Mouse (Mus musculus): ENCODE measurements around the gene Gm4788. TPM values are rescaled to one million over a fixed set of nuclear protein-coding genes. Genes with fewer than 3 reads are reported as not detected.
"Not testable (repeated sequence)": the region's sequence is repeated elsewhere in the genome, so short reads cannot be mapped to it uniquely, and the experiment has no call there.

The Gm4788 gene
- not detected in 2 replicates for polyA plus RNA-seq (2015; fragmentation: Nextera tagmentation; extraction: Ambion mirVana)

- H3K4me1 ChIP-seq = no peaks in the 10 kb centered on the region
- H3K4me3 ChIP-seq (replicated peaks) = no peak within 1 kb of the TSS
- no peak for ATAC-seq (ENCODE audit: insufficient read depth, low FRiP score, low read depth)
- H3K4me2 ChIP-seq = no peak within 1 kb of the TSS
- H3K27ac ChIP-seq = no peak within 1 kb of the TSS
- no peak within 1 kb of the TSS for H3K9ac ChIP-seq
- no peaks in the 10 kb centered on the region for H3K36me3 ChIP-seq
- H3K9me3 ChIP-seq = no peaks in the 10 kb centered on the region
- 90% methylated on average over 1 of the region's 1 CpGs for WGBS
- H3K27me3 ChIP-seq (replicated peaks) = no peaks in the 10 kb centered on the region
Observed at GRCm38 (mm10) chr1:139781143-139781542, at the start of gene Gm4788. Gene Gm4788, minus strand, starts transcription at chr1:139781243.

- Histone ChIP-seq H3K9ac (no peak overlapping the region), H3K4me1 (no peaks in the 10 kb centered on the region), H3K4me2 (no peak overlapping the region), H3K4me3 (replicated peaks) (no peak overlapping the region), H3K27ac (no peak overlapping the region), H3K36me3 (no peaks in the 10 kb centered on the region), H3K27me3 (replicated peaks) (no peaks in the 10 kb centered on the region), H3K9me3 (no peaks in the 10 kb centered on the region)
- ATAC-seq (ENCODE audit: insufficient read depth, low FRiP score, low read depth) = no peak
Observed at GRCm38 (mm10) chr1:139808594-139808993, 27.6 kb upstream of the Gm4788 start.

GRCm38 (mm10) chr1:139769913-139770312 lies 11.1 kb downstream of the Gm4788 start:
- not testable (repeated sequence) for H3K9me3 ChIP-seq; H3K27me3 ChIP-seq (replicated peaks); H3K4me3 ChIP-seq (replicated peaks); H3K36me3 ChIP-seq; H3K4me1 ChIP-seq; H3K9ac ChIP-seq; H3K4me2 ChIP-seq; H3K27ac ChIP-seq; ATAC-seq (ENCODE audit: insufficient read depth, low FRiP score, low read depth)
- WGBS = 80% methylated on average over 3 of the region's 3 CpGs

- not testable (repeated sequence) for H3K9me3 ChIP-seq; H3K4me2 ChIP-seq; H3K27ac ChIP-seq; H3K4me3 ChIP-seq (replicated peaks); ATAC-seq (ENCODE audit: insufficient read depth, low FRiP score, low read depth); H3K4me1 ChIP-seq; H3K27me3 ChIP-seq (replicated peaks); H3K36me3 ChIP-seq; H3K9ac ChIP-seq
- 90% methylated on average over 11 of the region's 22 CpGs for WGBS
Observed at GRCm38 (mm10) chr1:139716681-139717080, 64.4 kb downstream of the Gm4788 start.

- H3K27me3 ChIP-seq (replicated peaks); H3K4me2 ChIP-seq; H3K4me1 ChIP-seq; H3K36me3 ChIP-seq; ATAC-seq (ENCODE audit: insufficient read depth, low FRiP score, low read depth); H3K4me3 ChIP-seq (replicated peaks); H3K9ac ChIP-seq; H3K27ac ChIP-seq; H3K9me3 ChIP-seq: not testable (repeated sequence)
- 83% methylated on average over 11 of the region's 16 CpGs for WGBS
Observed at GRCm38 (mm10) chr1:139716249-139716648, 64.8 kb downstream of the Gm4788 start.

GRCm38 (mm10) chr1:139649921-139650320 lies 131.1 kb downstream of the Gm4788 start:
- not testable (repeated sequence) for H3K27me3 ChIP-seq (replicated peaks); H3K36me3 ChIP-seq; H3K4me3 ChIP-seq (replicated peaks); H3K9me3 ChIP-seq; H3K4me2 ChIP-seq; ATAC-seq (ENCODE audit: insufficient read depth, low FRiP score, low read depth); H3K27ac ChIP-seq; H3K4me1 ChIP-seq; H3K9ac ChIP-seq
- WGBS = 88% methylated on average over 18 of the region's 18 CpGs

Other genes starting within 250 kb of the Gm4788 start
- 0.09 and 0.51 TPM in 2 replicates for gene Cfhr1, start 221.0 kb downstream of the Gm4788 start, polyA plus RNA-seq (2015; fragmentation: Nextera tagmentation; extraction: Ambion mirVana)
- 0.26 and 0.33 TPM in 2 replicates for gene Cfhr2, start 77.5 kb upstream of the Gm4788 start, polyA plus RNA-seq (2015; fragmentation: Nextera tagmentation; extraction: Ambion mirVana)